Mouse (Mus musculus) granulocyte monocyte progenitor cell, adult 5-6 weeks (primary cell): ENCODE data around the gene Olfr1118. TPM values are rescaled to one million over a fixed set of nuclear protein-coding genes. Genes with fewer than 3 reads are reported as not detected.
"Not testable (repeated sequence)": the region's sequence is repeated elsewhere in the genome, so short reads cannot be mapped to it uniquely, and the experiment has no call there.

ENCODE experiments used
- ATAC-seq: replicated peaks from 2 replicates; pipeline ENCODE4 v1.8.0; 2016; ENCODE audit warnings: mild to moderate bottlenecking, moderate TSS enrichment, inconsistent platforms; ENCODE audit not compliant: poor library complexity, severe bottlenecking
- total RNA-seq, 2 experiments: library from RNA; stranded (forward) in 1 of 2; stranded (reverse) in 1 of 2; fragments of 200-712, 200-1000 nt in 1 of 2; fragments of >200 nt in 1 of 2; fragmentation: Nextera tagmentation in 1 of 2; gene quantifications; 2 replicates each; pipeline ENCODE4 v1.2.3; 2014 to 2017

Gene Olfr1118
- not detected in 2 replicates for total RNA-seq (2014; fragmentation: Nextera tagmentation)
- not detected in 2 replicates for total RNA-seq (2017)

DNA sequence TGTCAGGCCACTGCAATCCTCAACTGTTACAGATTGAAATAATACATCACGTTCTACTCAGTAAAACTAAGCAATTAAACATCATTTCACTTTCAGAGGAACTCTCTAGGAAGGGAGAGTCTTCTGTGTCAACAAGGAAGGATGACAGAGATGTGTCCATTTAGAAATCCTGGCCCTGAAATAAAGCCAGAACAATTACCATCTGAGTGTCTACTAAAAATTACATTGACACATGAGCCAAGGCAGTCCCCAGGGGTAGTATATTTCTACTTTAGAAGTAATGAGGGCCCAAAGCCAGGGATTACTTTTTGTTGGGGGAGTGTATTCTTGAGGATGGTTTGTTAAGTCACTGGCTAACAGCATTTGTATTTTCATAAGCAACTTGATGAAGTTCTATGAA lies at the start of gene Olfr1118:
Gene Olfr1118, plus strand, starts transcription at position 301 of the 400 bp plus-strand sequence.
- no peak for ATAC-seq

- ATAC-seq: no peak
These were observed 40.1 kb upstream of the Olfr1118 start, which contains the start of gene Olfr1116 for GRCm38 (mm10) chr2:87267234-87267633. Olfr1116 (plus strand) TSS chr2:87267534.

- not testable (repeated sequence) for ATAC-seq
These were observed 13.4 kb upstream of the Olfr1118 start for GRCm38 (mm10) chr2:87293977-87294376.

- ATAC-seq: no peak
These were observed 47.1 kb downstream of the Olfr1118 start, which contains the start of gene Olfr1120 for GRCm38 (mm10) chr2:87354515-87354914. Olfr1120 (plus strand) TSS chr2:87354815.

- not testable (repeated sequence) for ATAC-seq
These were observed 52.7 kb downstream of the Olfr1118 start for GRCm38 (mm10) chr2:87360121-87360520.

Other genes with a start within 250 kb of the Olfr1118 start
- not detected in 2 replicates for gene Olfr1107, start 231.8 kb upstream of the Olfr1118 start, total RNA-seq (2014; fragmentation: Nextera tagmentation)
- not detected in 2 replicates for gene Olfr1107, start 231.8 kb upstream of the Olfr1118 start, total RNA-seq (2017)
- gene Olfr1109, start 211.6 kb upstream of the Olfr1118 start, total RNA-seq (2014; fragmentation: Nextera tagmentation): not detected in 2 replicates
- gene Olfr1109, start 211.6 kb upstream of the Olfr1118 start, total RNA-seq (2017): not detected in 2 replicates
- not detected in 2 replicates for gene Olfr259, start 193.0 kb upstream of the Olfr1118 start, total RNA-seq (2014; fragmentation: Nextera tagmentation)
- gene Olfr259, start 193.0 kb upstream of the Olfr1118 start, total RNA-seq (2017): not detected in 2 replicates
- gene Olfr1110, start 167.3 kb upstream of the Olfr1118 start, total RNA-seq (2014; fragmentation: Nextera tagmentation): not detected in 2 replicates
- not detected in 2 replicates for gene Olfr1110, start 167.3 kb upstream of the Olfr1118 start, total RNA-seq (2017)
- not detected in 2 replicates for gene Olfr1111, start 155.0 kb upstream of the Olfr1118 start, total RNA-seq (2014; fragmentation: Nextera tagmentation)
- not detected in 2 replicates for gene Olfr1111, start 155.0 kb upstream of the Olfr1118 start, total RNA-seq (2017)
- gene Olfr1112, start 119.8 kb upstream of the Olfr1118 start, total RNA-seq (2014; fragmentation: Nextera tagmentation): not detected in 2 replicates
- gene Olfr1112, start 119.8 kb upstream of the Olfr1118 start, total RNA-seq (2017): not detected in 2 replicates
- not detected in 2 replicates for gene Olfr1113, start 98.6 kb upstream of the Olfr1118 start, total RNA-seq (2014; fragmentation: Nextera tagmentation)
- not detected in 2 replicates for gene Olfr1113, start 98.6 kb upstream of the Olfr1118 start, total RNA-seq (2017)
- not detected in 2 replicates for gene Olfr1115, start 59.6 kb upstream of the Olfr1118 start, total RNA-seq (2014; fragmentation: Nextera tagmentation)
- gene Olfr1115, start 59.6 kb upstream of the Olfr1118 start, total RNA-seq (2017): not detected in 2 replicates
- not detected in 2 replicates for gene Olfr1116, start 40.0 kb upstream of the Olfr1118 start, total RNA-seq (2014; fragmentation: Nextera tagmentation)
- not detected in 2 replicates for gene Olfr1116, start 40.0 kb upstream of the Olfr1118 start, total RNA-seq (2017)
- not detected in 2 replicates for gene Olfr1120, start 47.2 kb downstream of the Olfr1118 start, total RNA-seq (2014; fragmentation: Nextera tagmentation)
- gene Olfr1120, start 47.2 kb downstream of the Olfr1118 start, total RNA-seq (2017): not detected in 2 replicates
- gene Olfr1121, start 62.3 kb downstream of the Olfr1118 start, total RNA-seq (2014; fragmentation: Nextera tagmentation): not detected in 2 replicates
- gene Olfr1121, start 62.3 kb downstream of the Olfr1118 start, total RNA-seq (2017): not detected in 2 replicates
- gene Olfr1122, start 78.3 kb downstream of the Olfr1118 start, total RNA-seq (2014; fragmentation: Nextera tagmentation): not detected in 2 replicates
- gene Olfr1122, start 78.3 kb downstream of the Olfr1118 start, total RNA-seq (2017): not detected in 2 replicates
- gene Olfr1123, start 109.1 kb downstream of the Olfr1118 start, total RNA-seq (2014; fragmentation: Nextera tagmentation): not detected in 2 replicates
- not detected in 2 replicates for gene Olfr1123, start 109.1 kb downstream of the Olfr1118 start, total RNA-seq (2017)
- not detected in 2 replicates for gene Olfr1124, start 122.7 kb downstream of the Olfr1118 start, total RNA-seq (2014; fragmentation: Nextera tagmentation)
- gene Olfr1124, start 122.7 kb downstream of the Olfr1118 start, total RNA-seq (2017): not detected in 2 replicates
- not detected in 2 replicates for gene Olfr1126, start 146.4 kb downstream of the Olfr1118 start, total RNA-seq (2014; fragmentation: Nextera tagmentation)
- gene Olfr1126, start 146.4 kb downstream of the Olfr1118 start, total RNA-seq (2017): not detected in 2 replicates
- not detected in 2 replicates for gene Pramel7, start 189.5 kb downstream of the Olfr1118 start, total RNA-seq (2014; fragmentation: Nextera tagmentation)
- gene Pramel7, start 189.5 kb downstream of the Olfr1118 start, total RNA-seq (2017): not detected in 2 replicates
- not detected in 2 replicates for gene Pramel6, start 199.0 kb downstream of the Olfr1118 start, total RNA-seq (2014; fragmentation: Nextera tagmentation)
- not detected in 2 replicates for gene Pramel6, start 199.0 kb downstream of the Olfr1118 start, total RNA-seq (2017)
- gene Olfr153, start 224.2 kb downstream of the Olfr1118 start, total RNA-seq (2014; fragmentation: Nextera tagmentation): not detected in 2 replicates
- not detected in 2 replicates for gene Olfr153, start 224.2 kb downstream of the Olfr1118 start, total RNA-seq (2017)
- gene Olfr1128, start 238.0 kb downstream of the Olfr1118 start, total RNA-seq (2014; fragmentation: Nextera tagmentation): not detected in 2 replicates
- gene Olfr1128, start 238.0 kb downstream of the Olfr1118 start, total RNA-seq (2017): not detected in 2 replicates